Mouse (Mus musculus) myocyte (in vitro differentiated cells): ENCODE results near the gene Gm49601. TPM values are rescaled to one million over a fixed set of nuclear protein-coding genes. Genes with fewer than 3 reads are reported as not detected.

Experiments
- H3K27me3 ChIP-seq: one replicate; pipeline ENCODE4 v1.6.1; 2011; ENCODE audit not compliant: control insufficient read depth, insufficient read depth, insufficient read length
- H3K36me3 ChIP-seq: one replicate; pipeline ENCODE4 v1.6.1; 2011; ENCODE audit not compliant: control insufficient read depth, insufficient read depth
- H3K4me2 ChIP-seq: one replicate; pipeline ENCODE4 v1.6.1; 2011; ENCODE audit warnings: low read depth, control low read depth
- H3K4me3 ChIP-seq: one replicate; pipeline ENCODE4 v1.5.1; 2011; ENCODE audit warnings: mild to moderate bottlenecking, control low read depth, moderate library complexity
- H3K79me2 ChIP-seq: one replicate; pipeline ENCODE4 v1.6.1; 2011; ENCODE audit not compliant: control insufficient read depth, insufficient read depth
- H3ac ChIP-seq: one replicate; pipeline ENCODE4 v1.6.1; 2011; ENCODE audit not compliant: control insufficient read depth, insufficient read length
- CEBPB ChIP-seq: IDR thresholded peaks from 2 replicates; pipeline ENCODE4 v1.6.1; 2011; ENCODE audit warnings: mild to moderate bottlenecking, moderate library complexity; ENCODE audit not compliant: poor library complexity, insufficient read depth, severe bottlenecking
- E2F4 ChIP-seq: IDR thresholded peaks from one replicate; pipeline ENCODE4 v1.6.1; 2011; ENCODE audit warnings: mild to moderate bottlenecking, control low read depth, moderate library complexity; ENCODE audit not compliant: insufficient read depth
- MAX ChIP-seq: IDR thresholded peaks from one replicate; pipeline ENCODE4 v1.6.1; 2011; ENCODE audit warnings: low read depth, mild to moderate bottlenecking, control low read depth
- MYOD1 ChIP-seq, 3 experiments: IDR thresholded peaks; one replicate each; pipeline ENCODE4 v1.6.1; 2011; ENCODE audit warnings: control low read depth in 2 of 3, low read depth in 2 of 3, mild to moderate bottlenecking in 2 of 3, moderate library complexity in 1 of 3; ENCODE audit not compliant: insufficient read length in 2 of 3, control insufficient read depth in 1 of 3
- MYOG ChIP-seq, 3 experiments: IDR thresholded peaks; one replicate each; pipeline ENCODE4 v1.6.1; 2011; ENCODE audit warnings: control low read depth in 2 of 3, low read depth in 2 of 3, mild to moderate bottlenecking in 2 of 3; ENCODE audit not compliant: insufficient read length in 2 of 3, control insufficient read depth in 1 of 3, insufficient read depth in 1 of 3
- POLR2A ChIP-seq: IDR thresholded peaks from one replicate; pipeline ENCODE4 v1.6.1; 2011; ENCODE audit warnings: low read depth, mild to moderate bottlenecking, control low read depth, moderate library complexity; ENCODE audit not compliant: insufficient read length
- POLR2AphosphoS2 ChIP-seq: IDR thresholded peaks from one replicate; pipeline ENCODE4 v1.6.1; 2011; ENCODE audit warnings: low read depth, control low read depth; ENCODE audit not compliant: insufficient read length
- REST ChIP-seq: IDR thresholded peaks from one replicate; pipeline ENCODE4 v1.6.1; 2011; ENCODE audit warnings: mild to moderate bottlenecking, control low read depth, moderate library complexity; ENCODE audit not compliant: insufficient read depth, insufficient read length
- SRF ChIP-seq: IDR thresholded peaks from one replicate; pipeline ENCODE4 v1.6.1; 2011; ENCODE audit warnings: low read depth; ENCODE audit not compliant: control insufficient read depth, insufficient read length
- TCF12 ChIP-seq: IDR thresholded peaks from one replicate; pipeline ENCODE4 v1.6.1; 2011; ENCODE audit warnings: mild to moderate bottlenecking, control low read depth; ENCODE audit not compliant: poor library complexity, insufficient read depth, severe bottlenecking
- TCF3 ChIP-seq: IDR thresholded peaks from one replicate; pipeline ENCODE4 v1.6.1; 2011; ENCODE audit warnings: low read depth, control low read depth; ENCODE audit not compliant: insufficient read length
- USF1 ChIP-seq: IDR thresholded peaks from one replicate; pipeline ENCODE4 v1.6.1; 2011; ENCODE audit warnings: low read depth, mild to moderate bottlenecking, control low read depth, moderate library complexity
- polyA plus RNA-seq: library from polyadenylated mRNA; unstranded; fragments of >200 nt; fragmentation: generic; extraction: Trizol; gene quantifications from one replicate; pipeline ENCODE4 v1.2.1, GENCODE M21; 2012; ENCODE audit warnings: missing spikeins

Gene Gm49601
- polyA plus RNA-seq, 1 experiment, result 11.4 TPM

DNA sequence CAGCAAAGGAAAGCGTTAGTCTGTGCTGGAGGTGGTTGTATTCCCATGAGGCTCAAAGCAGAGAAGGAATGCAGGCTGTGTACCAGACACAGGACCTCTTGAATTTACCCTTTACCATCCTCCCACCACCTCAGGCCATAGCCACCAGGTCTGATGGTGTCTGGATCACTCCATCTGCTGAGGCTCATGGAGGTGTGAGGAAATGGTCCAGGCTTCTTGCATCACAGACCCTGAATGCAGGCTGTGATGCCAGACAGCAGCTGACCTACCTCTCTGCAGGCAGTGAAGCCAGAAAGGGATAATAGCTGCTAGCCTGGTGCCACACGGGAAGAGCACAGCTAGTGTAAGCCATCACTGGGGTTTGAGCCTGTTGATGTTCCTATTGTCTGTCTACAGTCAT is 12.2 kb upstream of the Gm49601 start:
- no peaks in the 10 kb centered on the region for H3K36me3 ChIP-seq
- H3K4me3 ChIP-seq, result no peak overlapping the region
- H3K27me3 ChIP-seq, result no peaks in the 10 kb centered on the region
- no peak overlapping the region for H3K4me2 ChIP-seq
- no peak overlapping the region for H3ac ChIP-seq
- no peak for TF ChIP-seq REST
- TF ChIP-seq TCF12, result no peak
- TF ChIP-seq POLR2AphosphoS2, result no peak
- no peak for TF ChIP-seq USF1
- no peak for TF ChIP-seq POLR2A
- no peak for TF ChIP-seq E2F4
- no peak for TF ChIP-seq SRF
- TF ChIP-seq CEBPB, result peak; percentile 54; the same call in 1 of the 2 replicates
- TF ChIP-seq MYOG (IDR thresholded peaks at IDR 0.05; ENCODE audit: control insufficient read depth in 1 of 3, insufficient read depth in 1 of 3, insufficient read length in 2 of 3, low read depth in 2 of 3), result peak in 1 of 3 experiments; percentile 8
- TF ChIP-seq MYOD1 (IDR thresholded peaks at IDR 0.05; ENCODE audit: control insufficient read depth in 1 of 3, insufficient read length in 2 of 3, low read depth in 2 of 3), result peak in 1 of 3 experiments; percentile 34
- TF ChIP-seq MAX, result no peak
- TF ChIP-seq TCF3, result no peak
- no peaks in the 10 kb centered on the region for H3K79me2 ChIP-seq

- H3K4me3 ChIP-seq, result no peak overlapping the region
- no peak overlapping the region for H3ac ChIP-seq
- no peak for TF ChIP-seq REST
- no peak for TF ChIP-seq POLR2AphosphoS2
- H3K79me2 ChIP-seq, result no peaks in the 10 kb centered on the region
- no peak overlapping the region for H3K4me2 ChIP-seq
- no peaks in the 10 kb centered on the region for H3K27me3 ChIP-seq
- no peaks in the 10 kb centered on the region for H3K36me3 ChIP-seq
Observed at GRCm38 (mm10) chr16:18636804-18637203, 10.6 kb upstream of the Gm49601 start.

- TF ChIP-seq MYOD1 (IDR thresholded peaks at IDR 0.05; ENCODE audit: control insufficient read depth in 1 of 3, insufficient read length in 2 of 3, low read depth in 2 of 3), result no peak
- Histone ChIP-seq H3ac (no peak overlapping the region), H3K4me2 (no peak overlapping the region), H3K4me3 (no peak overlapping the region), H3K79me2 (no peaks in the 10 kb centered on the region), H3K36me3 (no peaks in the 10 kb centered on the region), H3K27me3 (no peaks in the 10 kb centered on the region)
Observed at GRCm38 (mm10) chr16:18636401-18636800, 10.2 kb upstream of the Gm49601 start.

DNA sequence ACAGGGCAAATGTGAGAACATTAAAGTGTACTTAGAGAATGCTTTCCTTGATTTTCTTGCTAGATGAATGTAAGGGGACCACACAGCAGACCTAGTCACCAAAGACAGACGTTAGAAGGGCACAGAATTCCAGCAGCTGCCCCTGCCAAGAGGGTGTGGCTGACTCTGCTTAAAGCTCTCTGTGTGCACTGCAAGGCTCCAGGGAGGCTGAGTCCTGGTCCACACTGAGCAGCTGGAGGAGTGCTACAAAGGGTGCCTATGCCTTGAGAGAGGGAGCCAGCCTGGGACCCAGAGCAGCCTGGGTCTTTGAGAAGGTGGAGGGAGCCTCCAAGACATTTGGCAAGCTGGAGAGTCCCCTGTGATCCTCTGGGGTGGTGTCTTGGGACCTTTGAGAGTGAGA is 7.1 kb upstream of the Gm49601 start:
- no peaks in the 10 kb centered on the region for H3K27me3 ChIP-seq
- H3K36me3 ChIP-seq, result no peaks in the 10 kb centered on the region
- no peak overlapping the region for H3ac ChIP-seq
- no peak overlapping the region for H3K4me3 ChIP-seq
- no peak overlapping the region for H3K4me2 ChIP-seq
- H3K79me2 ChIP-seq, result peaks cover 6% of the 10 kb centered on the region
- peak in 1 of 3 experiments; percentile 9 for TF ChIP-seq MYOD1 (IDR thresholded peaks at IDR 0.05; ENCODE audit: control insufficient read depth in 1 of 3, insufficient read length in 2 of 3, low read depth in 2 of 3)
- TF ChIP-seq POLR2A, result no peak
- TF ChIP-seq MYOG (IDR thresholded peaks at IDR 0.05; ENCODE audit: control insufficient read depth in 1 of 3, insufficient read depth in 1 of 3, insufficient read length in 2 of 3, low read depth in 2 of 3), result peak in 1 of 3 experiments; percentile 7

GRCm38 (mm10) chr16:18632816-18633215 is 6.6 kb upstream of the Gm49601 start:
- TF ChIP-seq SRF (no peak), TCF3 (no peak)
- H3K79me2 ChIP-seq, result peaks cover 12% of the 10 kb centered on the region
- H3K4me3 ChIP-seq, result no peak overlapping the region
- H3K36me3 ChIP-seq, result no peaks in the 10 kb centered on the region
- H3K4me2 ChIP-seq, result no peak overlapping the region
- H3K27me3 ChIP-seq, result no peaks in the 10 kb centered on the region
- no peak overlapping the region for H3ac ChIP-seq

DNA sequence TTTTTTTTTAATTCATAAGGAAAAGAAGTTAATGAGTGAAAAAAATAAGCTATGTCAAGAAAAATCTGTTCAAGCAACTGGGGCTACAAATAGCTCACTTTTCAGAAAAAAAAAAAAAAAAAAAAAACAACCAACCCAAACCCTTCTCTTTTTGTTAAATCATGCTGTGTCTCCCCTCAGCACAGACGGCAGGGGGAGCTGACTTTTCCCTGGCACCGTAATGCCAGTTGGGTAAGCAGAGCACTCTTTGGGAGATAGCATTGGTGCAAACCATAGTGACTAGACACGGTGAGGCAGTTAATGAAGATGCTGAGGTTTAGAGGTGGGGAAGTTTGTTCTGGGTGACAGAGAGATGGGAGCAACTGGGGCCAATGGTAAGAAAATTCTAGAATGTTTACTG is 5.8 kb upstream of the Gm49601 start:
- Histone ChIP-seq H3K79me2 (peaks cover 18% of the 10 kb centered on the region), H3K27me3 (no peaks in the 10 kb centered on the region), H3ac (no peak overlapping the region), H3K4me3 (no peak overlapping the region), H3K36me3 (no peaks in the 10 kb centered on the region), H3K4me2 (no peak overlapping the region)
- no peak for TF ChIP-seq SRF
- TF ChIP-seq MYOG (IDR thresholded peaks at IDR 0.05; ENCODE audit: control insufficient read depth in 1 of 3, insufficient read depth in 1 of 3, insufficient read length in 2 of 3, low read depth in 2 of 3), result no peak
- TF ChIP-seq USF1, result no peak
- TF ChIP-seq POLR2A, result no peak
- no peak for TF ChIP-seq TCF12
- TF ChIP-seq MYOD1 (IDR thresholded peaks at IDR 0.05; ENCODE audit: control insufficient read depth in 1 of 3, insufficient read length in 2 of 3, low read depth in 2 of 3), result no peak
- no peak for TF ChIP-seq CEBPB
- TF ChIP-seq REST, result no peak
- TF ChIP-seq TCF3, result no peak
- no peak for TF ChIP-seq E2F4
- TF ChIP-seq POLR2AphosphoS2, result no peak
- no peak for TF ChIP-seq MAX
